Mouse (Mus musculus): ENCODE measurements around the gene Ush1c. TPM values are rescaled to one million over a fixed set of nuclear protein-coding genes. Genes with fewer than 3 reads are reported as not detected.
"Not testable (repeated sequence)": the region's sequence is repeated elsewhere in the genome, so short reads cannot be mapped to it uniquely, and the experiment has no call there.

Ush1c gene
- polyA plus RNA-seq, 1 experiment from 2014 or later, result 64.2 TPM

DNA sequence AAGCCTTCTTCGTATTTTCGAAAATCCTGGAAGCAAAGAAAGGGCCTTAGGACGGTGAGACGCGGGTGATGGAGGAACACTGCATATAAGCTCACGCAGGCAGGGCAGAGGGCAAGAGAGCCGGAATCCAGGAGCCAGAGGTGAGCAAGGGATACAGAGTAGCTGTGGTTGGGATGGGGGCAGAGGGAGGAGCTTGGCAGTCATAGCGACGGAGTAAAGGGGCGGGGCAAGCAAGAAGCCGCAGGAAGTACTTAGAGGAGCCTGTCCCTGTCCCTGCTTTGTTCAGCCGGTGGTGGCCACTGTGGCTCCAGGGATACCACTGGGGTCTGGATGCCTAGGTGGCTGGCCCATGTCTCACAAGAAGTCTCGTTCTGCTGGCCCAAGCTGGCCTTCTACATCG lies 36.7 kb downstream of the Ush1c start:
- H3K27ac ChIP-seq, result no peak overlapping the region
- H3K36me3 ChIP-seq, result no peaks in the 10 kb centered on the region
- 0 out of 2 replicates have a peak, but pooled peaks have one; percentile 20 for ATAC-seq
- H3K9me3 ChIP-seq, result no peaks in the 10 kb centered on the region
- H3K27me3 ChIP-seq (replicated peaks), result no peaks in the 10 kb centered on the region
- no peak overlapping the region for H3K4me3 ChIP-seq (replicated peaks)
- H3K9ac ChIP-seq, result no peak overlapping the region
- H3K4me1 ChIP-seq (replicated peaks), result no peaks in the 10 kb centered on the region
- peak overlapping the region; percentile 11 for H3K4me2 ChIP-seq (replicated peaks)
- 18% methylated on average over 14 of the region's 14 CpGs for WGBS

GRCm38 (mm10) chr7:46200021-46200420 lies 38.3 kb downstream of the Ush1c start:
- WGBS, result 69% methylated on average over 6 of the region's 6 CpGs
- Histone ChIP-seq H3K9me3 (no peaks in the 10 kb centered on the region), H3K4me3 (replicated peaks) (no peak overlapping the region), H3K4me2 (replicated peaks) (no peak overlapping the region), H3K36me3 (no peaks in the 10 kb centered on the region), H3K4me1 (replicated peaks) (no peaks in the 10 kb centered on the region), H3K27me3 (replicated peaks) (no peaks in the 10 kb centered on the region), H3K27ac (no peak overlapping the region), H3K9ac (no peak overlapping the region)
- no peak for ATAC-seq

GRCm38 (mm10) chr7:46195356-46195755 lies 42.9 kb downstream of the Ush1c start:
- H3K4me2 ChIP-seq (replicated peaks), result no peak overlapping the region
- H3K4me3 ChIP-seq (replicated peaks), result no peak overlapping the region
- H3K27ac ChIP-seq, result no peak overlapping the region
- no peaks in the 10 kb centered on the region for H3K4me1 ChIP-seq (replicated peaks)
- H3K36me3 ChIP-seq, result no peaks in the 10 kb centered on the region
- no peaks in the 10 kb centered on the region for H3K9me3 ChIP-seq
- H3K27me3 ChIP-seq (replicated peaks), result no peaks in the 10 kb centered on the region
- no peak overlapping the region for H3K9ac ChIP-seq
- ATAC-seq, result no peak
- WGBS, result 70% methylated on average over 5 of the region's 5 CpGs

- Histone ChIP-seq H3K9ac (no peak overlapping the region), H3K27ac (no peak overlapping the region), H3K9me3 (no peaks in the 10 kb centered on the region), H3K4me3 (replicated peaks) (no peak overlapping the region), H3K27me3 (replicated peaks) (peaks cover 18% of the 10 kb centered on the region), H3K4me1 (replicated peaks) (peaks cover 9% of the 10 kb centered on the region), H3K4me2 (replicated peaks) (no peak overlapping the region), H3K36me3 (no peaks in the 10 kb centered on the region)
- ATAC-seq, result no peak
Measured at GRCm38 (mm10) chr7:46184232-46184631, 54.1 kb downstream of the Ush1c start.

GRCm38 (mm10) chr7:46181590-46181989 lies 56.7 kb downstream of the Ush1c start:
- no peak overlapping the region for H3K4me2 ChIP-seq (replicated peaks)
- H3K4me1 ChIP-seq (replicated peaks), result peaks cover 10% of the 10 kb centered on the region
- no peaks in the 10 kb centered on the region for H3K36me3 ChIP-seq
- no peak overlapping the region for H3K9ac ChIP-seq
- no peak overlapping the region for H3K27ac ChIP-seq
- H3K4me3 ChIP-seq (replicated peaks), result no peak overlapping the region
- peaks cover 30% of the 10 kb centered on the region for H3K27me3 ChIP-seq (replicated peaks)
- H3K9me3 ChIP-seq, result no peaks in the 10 kb centered on the region
- 7% methylated on average over 3 of the region's 3 CpGs for WGBS
- peak; percentile 62; the same call in 1 of the 2 replicates for ATAC-seq

DNA sequence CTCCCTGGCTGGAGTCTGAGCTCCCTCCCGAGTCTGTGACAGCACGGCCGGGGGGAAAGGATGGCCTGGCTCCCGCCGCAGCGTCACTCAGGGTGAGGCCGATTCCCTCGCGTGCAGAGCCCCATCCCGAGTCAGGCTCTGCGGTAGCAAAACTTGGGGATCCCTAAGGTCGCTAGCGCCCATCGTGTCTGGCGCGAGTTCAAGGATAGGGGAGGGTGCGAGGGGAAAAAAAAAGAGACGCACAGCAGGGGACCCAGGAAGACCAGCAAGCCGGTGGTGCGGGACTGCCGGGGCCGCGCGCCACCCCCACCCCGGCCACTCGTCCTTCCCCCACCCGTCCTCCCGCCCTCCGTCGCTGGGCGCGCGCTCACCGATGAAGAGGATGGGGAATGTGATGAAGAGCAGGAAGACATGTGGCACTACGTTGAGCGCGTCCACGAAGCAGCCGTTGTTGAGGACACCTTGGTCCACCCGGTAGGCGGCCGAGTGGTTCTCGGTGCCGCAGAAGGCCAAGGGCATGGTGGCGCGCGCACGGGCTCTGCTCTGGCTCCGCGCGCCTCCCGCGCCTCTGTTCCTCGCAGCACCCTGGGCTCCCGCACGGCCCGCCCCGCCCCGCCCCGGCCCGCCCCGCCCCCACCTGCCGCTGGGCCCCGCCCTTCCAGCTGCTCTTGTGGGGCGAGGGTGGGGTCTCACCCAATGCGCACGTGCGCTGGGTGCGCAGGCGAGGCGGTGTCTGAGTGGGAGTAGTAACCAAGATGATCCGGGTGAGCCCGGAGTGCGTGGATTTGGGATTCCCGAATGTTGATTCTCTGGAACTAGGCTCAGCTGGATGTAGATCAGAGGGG lies 58.6 kb downstream of the Ush1c start, which contains the start of gene Abcc8:
Gene Abcc8 (minus strand): TSS at position 603 of the 845 bp plus-strand sequence.
- 0 out of 2 replicates have a peak within 1 kb of the TSS, but pooled peaks have one; percentile 26 for H3K9ac ChIP-seq
- no peaks in the 10 kb centered on the region for H3K9me3 ChIP-seq
- peaks cover 30% of the 10 kb centered on the region for H3K27me3 ChIP-seq (replicated peaks)
- peak; percentile 78 for ATAC-seq
- peaks cover 10% of the 10 kb centered on the region for H3K4me1 ChIP-seq (replicated peaks)
- peak within 1 kb of the TSS; percentile 39 for H3K4me3 ChIP-seq (replicated peaks)
- under 1% methylated on average over 72 of the region's 75 CpGs for WGBS
- H3K36me3 ChIP-seq, result no peaks in the 10 kb centered on the region
- peak within 1 kb of the TSS; percentile 83 for H3K4me2 ChIP-seq (replicated peaks)
- no peak within 1 kb of the TSS for H3K27ac ChIP-seq

DNA sequence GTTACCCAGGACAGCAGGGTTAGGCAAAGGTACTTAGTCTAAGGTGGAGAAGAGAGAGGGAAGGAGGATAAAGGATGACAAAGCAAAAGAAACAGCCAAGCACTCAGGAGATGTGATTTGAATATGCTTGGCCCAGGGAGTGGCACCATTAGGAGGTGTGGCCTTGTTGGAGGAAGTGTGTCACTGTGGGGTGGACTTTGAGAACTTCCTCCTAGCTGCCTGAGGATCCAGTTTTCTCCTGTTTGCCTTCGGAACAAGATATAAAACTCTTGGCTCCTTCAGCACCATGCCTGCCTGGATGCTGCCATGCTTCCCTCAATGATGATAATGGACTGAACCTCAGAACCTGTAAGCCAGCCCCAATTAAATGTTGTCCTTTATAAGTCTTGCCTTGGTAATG lies 69.3 kb downstream of the Ush1c start:
- ATAC-seq, result peak; percentile 76
- not testable (repeated sequence) for H3K9ac ChIP-seq
- WGBS, result 82% methylated on average over 1 of the region's 1 CpGs

GRCm38 (mm10) chr7:46168402-46168801 lies 69.9 kb downstream of the Ush1c start:
- H3K36me3 ChIP-seq, result no peaks in the 10 kb centered on the region
- H3K27me3 ChIP-seq (replicated peaks), result no peaks in the 10 kb centered on the region
- H3K27ac ChIP-seq, result no peak overlapping the region
- no peak overlapping the region for H3K4me2 ChIP-seq (replicated peaks)
- H3K4me1 ChIP-seq (replicated peaks), result no peaks in the 10 kb centered on the region
- no peaks in the 10 kb centered on the region for H3K9me3 ChIP-seq
- H3K9ac ChIP-seq, result no peak overlapping the region
- ATAC-seq, result no peak
- H3K4me3 ChIP-seq (replicated peaks), result no peak overlapping the region
- WGBS, result 87% methylated on average over 6 of the region's 6 CpGs

More for the DNA sequence above, 69.3 kb downstream of the Ush1c start:
- not testable (repeated sequence) for H3K4me2 ChIP-seq (replicated peaks); H3K27ac ChIP-seq; H3K27me3 ChIP-seq (replicated peaks); H3K4me1 ChIP-seq (replicated peaks); H3K36me3 ChIP-seq; H3K9me3 ChIP-seq; H3K4me3 ChIP-seq (replicated peaks)

DNA sequence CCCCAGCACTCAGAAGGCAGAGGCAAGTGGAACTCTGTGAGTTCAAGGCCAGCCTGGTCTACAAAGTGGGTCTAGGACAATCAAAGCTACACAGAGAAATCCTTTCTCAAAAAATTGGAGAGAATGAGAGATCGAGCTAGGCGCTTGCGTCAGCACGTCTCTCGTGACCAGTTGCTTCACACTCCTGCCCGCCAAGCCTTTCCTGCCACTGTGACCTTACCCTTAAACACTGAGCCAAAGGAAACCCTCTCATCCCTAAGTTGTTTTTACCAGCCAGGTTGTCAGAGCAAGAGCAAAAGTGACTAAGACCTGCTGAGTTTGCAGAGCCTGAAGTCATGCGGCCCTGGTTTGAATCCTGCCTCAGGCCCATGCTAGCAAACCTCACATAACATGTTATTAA lies 70.4 kb downstream of the Ush1c start:
- WGBS, result 92% methylated on average over 7 of the region's 7 CpGs
- H3K27me3 ChIP-seq (replicated peaks), result no peaks in the 10 kb centered on the region
- no peak overlapping the region for H3K9ac ChIP-seq
- no peak overlapping the region for H3K4me2 ChIP-seq (replicated peaks)
- H3K36me3 ChIP-seq, result no peaks in the 10 kb centered on the region
- no peak for ATAC-seq
- no peak overlapping the region for H3K27ac ChIP-seq
- no peaks in the 10 kb centered on the region for H3K4me1 ChIP-seq (replicated peaks)
- H3K9me3 ChIP-seq, result no peaks in the 10 kb centered on the region
- no peak overlapping the region for H3K4me3 ChIP-seq (replicated peaks)

- no peaks in the 10 kb centered on the region for H3K4me1 ChIP-seq (replicated peaks)
- no peaks in the 10 kb centered on the region for H3K36me3 ChIP-seq
Measured at GRCm38 (mm10) chr7:46165876-46166275, 72.4 kb downstream of the Ush1c start.

DNA sequence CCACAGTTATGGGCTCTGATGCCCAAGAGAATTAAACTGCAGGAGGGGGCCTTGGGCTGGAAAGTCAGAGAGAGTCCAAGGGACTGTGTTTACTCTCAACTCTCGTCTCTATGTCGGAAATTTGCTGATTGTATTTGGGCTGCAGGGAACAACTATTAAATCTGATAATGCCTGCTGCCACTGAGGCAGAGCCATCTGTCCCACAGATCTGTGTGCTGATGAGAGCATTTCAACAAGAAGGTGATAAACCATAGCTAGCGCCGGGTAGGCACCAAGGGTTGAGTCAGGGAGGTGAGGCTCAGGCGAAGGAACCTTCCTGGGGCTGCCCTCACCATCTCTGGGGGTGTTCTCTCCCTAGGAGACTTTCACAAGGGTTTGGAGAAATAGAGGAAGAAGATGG lies 75.6 kb downstream of the Ush1c start:
- Histone ChIP-seq H3K4me2 (replicated peaks) (no peak overlapping the region), H3K9ac (no peak overlapping the region), H3K36me3 (no peaks in the 10 kb centered on the region), H3K27me3 (replicated peaks) (no peaks in the 10 kb centered on the region), H3K4me3 (replicated peaks) (no peak overlapping the region), H3K27ac (no peak overlapping the region), H3K4me1 (replicated peaks) (no peaks in the 10 kb centered on the region), H3K9me3 (no peaks in the 10 kb centered on the region)
- ATAC-seq, result no peak
- WGBS, result 58% methylated on average over 5 of the region's 5 CpGs

More at GRCm38 (mm10) chr7:46165876-46166275, 72.4 kb downstream of the Ush1c start:
- ATAC-seq, result no peak
- Histone ChIP-seq H3K4me3 (replicated peaks) (no peak overlapping the region), H3K9me3 (no peaks in the 10 kb centered on the region), H3K27ac (no peak overlapping the region), H3K27me3 (replicated peaks) (no peaks in the 10 kb centered on the region), H3K4me2 (replicated peaks) (no peak overlapping the region), H3K9ac (no peak overlapping the region)
- WGBS, result 93% methylated on average over 11 of the region's 11 CpGs

DNA sequence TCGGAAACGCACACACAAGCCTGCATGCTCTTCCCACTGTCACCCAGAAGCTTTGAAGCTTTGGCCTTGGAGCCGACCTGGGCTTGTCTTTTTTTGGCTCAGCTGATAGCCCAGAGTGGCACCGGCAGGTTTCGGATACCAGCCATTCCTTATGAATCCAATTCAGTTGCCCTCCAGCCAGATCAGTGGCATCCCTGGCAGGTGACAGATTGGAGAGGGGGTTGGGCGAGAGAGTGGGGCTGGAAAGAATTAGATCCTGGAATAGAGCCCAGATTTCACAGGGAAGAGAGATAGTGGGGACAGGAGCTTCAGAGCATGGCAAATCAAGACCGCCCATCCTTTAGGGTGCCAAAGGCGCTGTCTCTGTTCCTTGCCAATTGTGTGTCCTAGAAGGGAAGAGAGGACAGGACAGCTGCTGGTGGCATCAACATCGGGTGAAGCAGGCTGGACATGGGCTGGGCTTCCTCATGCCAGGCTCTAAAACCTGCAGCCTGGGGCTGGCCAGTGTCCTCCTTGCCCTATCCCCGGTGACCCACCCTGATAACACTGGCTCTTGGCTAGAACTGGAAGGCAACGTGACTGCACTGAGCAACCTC lies 76.1 kb downstream of the Ush1c start:
- WGBS, result 78% methylated on average over 11 of the region's 11 CpGs
- Histone ChIP-seq H3K27ac (no peak overlapping the region), H3K27me3 (replicated peaks) (no peaks in the 10 kb centered on the region), H3K9me3 (no peaks in the 10 kb centered on the region), H3K9ac (no peak overlapping the region), H3K36me3 (no peaks in the 10 kb centered on the region), H3K4me2 (replicated peaks) (no peak overlapping the region), H3K4me1 (replicated peaks) (no peaks in the 10 kb centered on the region), H3K4me3 (replicated peaks) (no peak overlapping the region)
- no peak for ATAC-seq

DNA sequence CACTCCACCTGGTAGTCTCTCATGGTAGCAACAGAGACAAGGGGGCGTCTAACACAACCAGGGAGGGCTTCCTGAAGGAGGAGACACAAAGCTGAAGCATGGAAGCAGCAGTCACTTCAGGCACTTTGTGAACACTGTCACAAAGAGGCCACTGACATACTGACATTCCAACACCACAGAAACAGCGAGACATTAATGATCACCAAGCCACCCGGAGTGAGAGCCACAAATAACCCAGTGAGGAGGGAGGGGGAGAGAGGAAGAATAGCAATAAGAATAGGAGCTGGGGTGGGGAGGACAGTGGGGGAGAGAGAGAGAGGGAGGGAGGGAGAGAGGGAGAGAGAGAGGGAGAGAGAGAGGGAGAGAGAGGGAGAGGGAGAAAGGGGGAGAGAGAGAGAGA lies 76.7 kb downstream of the Ush1c start:
- no peaks in the 10 kb centered on the region for H3K36me3 ChIP-seq
- H3K4me3 ChIP-seq (replicated peaks), result no peak overlapping the region
- H3K4me1 ChIP-seq (replicated peaks), result no peaks in the 10 kb centered on the region
- no peak for ATAC-seq
- no peak overlapping the region for H3K4me2 ChIP-seq (replicated peaks)
- H3K9me3 ChIP-seq, result no peaks in the 10 kb centered on the region
- 35% methylated on average over 3 of the region's 3 CpGs for WGBS
- H3K9ac ChIP-seq, result no peak overlapping the region
- H3K27me3 ChIP-seq (replicated peaks), result no peaks in the 10 kb centered on the region
- H3K27ac ChIP-seq, result no peak overlapping the region

Data from intestine, embryonic 15.5 days (tissue).